Mouse (Mus musculus) heart, adult 2 months (tissue): ENCODE results near the gene Myo1h.

Experiments used
- CTCF ChIP-seq: fragments of 200-600 bp; IDR thresholded peaks from 2 replicates; pipeline ENCODE4 v1.8.1; 2022; ENCODE audit warnings: antibody characterized with exemption, mild to moderate bottlenecking, moderate library complexity
- EP300 ChIP-seq: fragments of 200-500 bp; IDR thresholded peaks from 2 replicates; pipeline ENCODE4 v1.6.1; 2011; ENCODE audit warnings: low read depth, low read length, control low read depth; ENCODE audit not compliant: insufficient read depth
- POLR2A ChIP-seq: fragments of 200-500 bp; IDR thresholded peaks from 2 replicates; pipeline ENCODE4 v1.6.1; 2011; ENCODE audit warnings: mild to moderate bottlenecking, low read depth, low read length, control low read depth; ENCODE audit not compliant: insufficient read depth

DNA sequence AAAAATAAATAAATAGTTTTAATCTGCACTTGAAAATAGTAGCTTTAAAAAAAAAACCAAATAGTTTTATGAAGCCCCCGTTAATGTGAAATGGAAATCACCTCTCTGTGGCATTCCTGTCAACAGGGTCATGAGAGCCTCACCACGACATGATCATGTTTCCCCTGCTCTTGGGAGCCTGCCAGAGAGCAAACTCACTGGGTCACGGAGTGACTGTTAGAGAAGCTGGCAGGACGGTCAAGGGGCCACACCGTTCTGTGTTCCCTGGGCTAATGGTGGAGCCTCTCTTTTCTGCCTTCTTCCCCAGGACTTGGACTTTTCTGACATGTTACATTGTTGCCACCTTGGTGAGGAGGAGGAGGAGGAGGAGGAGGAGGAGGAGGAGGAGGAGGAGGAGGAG is 17.5 kb downstream of the Myo1h start:
- TF ChIP-seq EP300 (no peak), CTCF (no peak), POLR2A (no peak)
